Mouse (Mus musculus): Measurements from ENCODE around the gene Taf5l.
"Not testable (repeated sequence)": the region's sequence is repeated elsewhere in the genome, so short reads cannot be mapped to it uniquely, and the experiment has no call there.

The Taf5l gene

GRCm38 (mm10) chr8:124021237-124022227 lies at the start of gene Taf5l, which contains the start of gene Urb2:
Gene Taf5l, minus strand, starts transcription at chr8:124021397.
Gene Urb2, plus strand, starts transcription at chr8:124021508.
- DNase-seq (ENCODE audit: low spot score) = peak; percentile 93

- no peak for DNase-seq (ENCODE audit: low spot score)
Observed at GRCm38 (mm10) chr8:124070363-124071324, 49.4 kb upstream of the Taf5l start.

DNA sequence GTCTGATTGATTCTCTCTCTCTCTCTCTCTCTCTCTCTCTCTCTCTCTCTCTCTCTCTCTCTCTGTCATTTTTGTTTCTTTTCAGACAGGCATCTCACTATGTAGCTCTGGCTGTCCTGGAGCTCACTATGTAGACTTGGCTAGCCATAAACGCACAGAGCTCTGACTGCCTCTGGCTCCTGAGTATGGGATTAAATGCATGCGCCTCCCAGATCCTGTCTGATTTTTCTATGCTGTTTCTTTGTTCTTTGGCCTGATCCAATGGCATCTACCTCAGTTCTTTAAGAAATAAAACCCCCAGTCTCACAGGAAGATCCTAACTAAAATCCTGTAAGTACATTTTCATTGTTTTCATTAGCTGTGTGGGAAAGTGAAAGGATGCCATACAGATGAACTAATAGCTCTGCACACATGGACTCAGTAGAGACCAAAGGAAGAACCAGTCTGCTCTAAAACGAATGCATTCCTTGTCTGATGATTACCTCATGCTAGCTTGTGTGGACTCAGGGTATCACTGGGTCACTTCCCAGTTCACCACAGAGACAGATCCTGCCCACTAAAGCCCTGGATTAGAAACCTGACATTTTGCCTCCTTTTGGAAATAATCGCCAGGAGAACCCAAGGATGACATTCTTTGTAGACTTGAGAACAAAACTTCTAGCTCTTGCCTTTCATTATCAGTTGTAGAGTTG lies 46.0 kb upstream of the Taf5l start:
- no peak for DNase-seq (ENCODE audit: low spot score)

DNA sequence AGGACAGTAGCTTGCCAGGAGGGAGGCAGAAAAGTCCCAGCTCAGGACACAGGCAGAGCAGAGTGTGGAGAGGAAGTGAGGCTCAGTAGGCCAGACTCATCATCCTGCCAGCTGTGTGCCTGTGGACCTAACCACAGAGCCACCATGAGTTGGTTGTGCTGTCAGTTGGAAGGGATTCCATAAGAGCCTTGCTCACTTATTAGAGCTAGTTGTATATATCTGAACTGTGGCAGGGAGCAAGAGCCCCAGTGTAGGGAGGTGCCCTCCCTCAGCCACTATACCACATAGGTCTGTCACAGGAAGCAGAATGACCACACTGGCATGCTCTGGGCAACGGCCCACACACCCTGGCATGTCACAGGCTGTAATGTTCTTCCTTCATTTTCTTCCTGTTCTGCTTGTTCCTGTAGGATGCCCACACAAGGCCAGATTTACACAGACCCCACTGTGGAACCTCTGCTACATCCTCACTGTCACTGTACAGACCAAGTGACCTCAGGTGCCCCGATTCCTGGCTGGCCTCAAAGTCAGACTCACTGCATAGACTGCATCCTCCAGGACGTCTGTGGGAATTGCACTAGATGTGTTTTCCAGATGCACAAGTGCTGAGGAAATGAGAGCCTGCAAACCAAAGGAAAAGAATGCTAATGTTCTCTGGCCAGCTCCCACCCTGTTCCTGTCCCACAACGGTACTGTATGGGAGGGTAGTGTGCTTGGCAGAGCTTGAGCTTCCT lies 45.3 kb upstream of the Taf5l start:
- DNase-seq (ENCODE audit: low spot score) = no peak

GRCm38 (mm10) chr8:124056832-124057655 lies 35.8 kb upstream of the Taf5l start:
- DNase-seq (ENCODE audit: low spot score) = no peak

GRCm38 (mm10) chr8:124052568-124052967 lies 31.4 kb upstream of the Taf5l start:
- no peak for DNase-seq (ENCODE audit: low spot score)

- DNase-seq (ENCODE audit: low spot score) = peak; percentile 68
Observed at GRCm38 (mm10) chr8:124052110-124052509, 30.9 kb upstream of the Taf5l start.

DNA sequence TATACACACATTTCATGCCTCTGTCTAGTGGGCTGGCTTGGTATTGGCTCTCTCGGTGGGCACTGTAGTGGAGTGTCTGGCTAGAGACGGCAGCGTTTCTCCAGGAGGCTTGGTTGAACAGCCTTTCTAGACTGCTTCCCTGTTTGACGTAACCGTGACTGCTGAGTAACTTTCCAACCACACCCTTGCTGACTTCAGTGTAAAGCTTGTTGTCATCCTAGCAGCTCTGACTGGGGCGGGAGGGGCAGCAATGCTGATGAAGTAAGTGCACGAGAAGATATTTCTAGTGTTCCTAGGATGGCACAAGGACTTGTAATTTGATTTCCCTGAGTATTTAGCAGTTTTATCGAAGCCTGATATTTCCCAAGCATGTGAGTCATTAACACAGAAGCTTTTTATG lies 24.7 kb upstream of the Taf5l start:
- DNase-seq (ENCODE audit: low spot score) = no peak

DNA sequence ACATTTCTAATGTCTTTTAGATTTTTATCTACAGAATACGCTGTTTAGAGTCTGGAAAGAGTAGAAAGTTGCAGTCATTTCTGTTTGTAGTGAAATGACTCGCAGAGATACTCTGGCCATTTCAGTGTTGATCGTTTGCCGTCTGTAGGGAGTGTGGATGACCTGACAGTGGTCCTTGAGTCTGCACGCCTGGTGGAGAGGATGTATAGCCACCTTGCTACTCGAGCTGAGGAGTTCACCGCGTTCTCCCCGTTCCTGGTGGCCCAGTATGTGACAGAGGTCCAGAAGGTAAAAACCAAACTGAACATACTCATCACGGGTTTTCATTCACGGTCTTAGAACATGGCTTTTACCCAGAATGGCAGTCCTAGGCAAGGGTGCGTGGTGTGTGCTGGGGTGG lies 23.7 kb upstream of the Taf5l start:
- DNase-seq (ENCODE audit: low spot score) = no peak

GRCm38 (mm10) chr8:124044421-124044820 lies 23.2 kb upstream of the Taf5l start:
- no peak for DNase-seq (ENCODE audit: low spot score)

GRCm38 (mm10) chr8:124042201-124042600 lies 21.0 kb upstream of the Taf5l start:
- DNase-seq (ENCODE audit: low spot score) = no peak

DNA sequence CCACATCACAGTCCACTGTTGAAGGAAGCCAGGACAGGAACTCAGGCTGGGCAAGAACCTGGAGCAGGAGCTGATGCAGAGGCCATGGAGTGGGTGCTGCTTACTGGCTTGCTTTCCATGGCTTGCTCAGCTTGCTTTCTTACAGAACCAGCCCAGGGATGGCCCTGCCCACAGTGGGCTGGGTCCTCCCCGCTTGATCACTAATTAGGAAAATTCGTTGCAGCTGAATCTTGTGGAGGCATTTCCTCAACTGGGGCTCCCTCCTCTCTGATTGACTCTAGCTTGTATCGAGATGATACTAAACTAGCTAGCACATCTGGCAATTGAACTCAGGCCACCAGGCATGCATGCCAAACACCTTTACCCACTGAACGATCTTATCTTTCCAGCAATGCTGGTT lies 18.2 kb upstream of the Taf5l start:
- no peak for DNase-seq (ENCODE audit: low spot score)

DNA sequence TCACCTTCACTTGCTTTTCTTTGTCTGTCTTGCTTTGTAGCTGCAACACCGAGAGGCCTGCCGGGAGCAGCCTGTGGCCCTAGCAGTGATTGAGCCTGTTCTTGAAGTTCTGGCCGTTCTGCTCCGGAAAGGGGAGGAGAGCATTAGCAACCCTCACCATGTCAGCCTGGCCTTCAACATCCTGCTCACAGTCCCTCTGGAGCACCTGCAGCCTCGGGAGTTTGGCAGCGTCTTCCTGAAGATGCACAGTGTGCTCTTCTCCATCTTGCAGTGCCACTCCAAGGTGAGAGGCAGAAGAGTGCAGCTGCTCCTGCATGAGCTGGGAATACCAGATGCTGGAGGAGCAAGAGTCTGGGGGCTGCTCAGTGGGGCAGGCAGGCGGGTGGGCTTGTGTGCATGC lies 16.9 kb upstream of the Taf5l start:
- DNase-seq (ENCODE audit: low spot score) = no peak

DNA sequence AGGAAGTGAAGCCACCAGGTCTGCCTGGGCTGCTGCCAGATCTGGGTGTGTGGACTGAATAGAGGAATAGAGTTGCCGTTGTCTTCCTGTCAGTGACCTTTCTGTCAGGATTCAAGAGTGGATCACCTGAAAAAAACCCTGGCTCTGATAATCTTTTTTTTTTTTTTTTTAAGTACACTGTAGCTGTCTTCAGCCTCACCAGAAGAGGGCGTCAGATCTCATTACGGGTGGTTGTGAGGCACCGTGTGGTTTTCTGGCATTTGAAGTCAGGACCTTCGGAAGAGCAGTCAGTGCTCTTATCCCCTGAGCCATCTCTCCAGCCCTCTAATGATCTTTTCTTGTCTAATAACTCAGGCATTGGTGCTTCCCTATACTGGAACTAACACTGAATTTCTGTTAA lies 12.2 kb upstream of the Taf5l start:
- no peak for DNase-seq (ENCODE audit: low spot score)

DNA sequence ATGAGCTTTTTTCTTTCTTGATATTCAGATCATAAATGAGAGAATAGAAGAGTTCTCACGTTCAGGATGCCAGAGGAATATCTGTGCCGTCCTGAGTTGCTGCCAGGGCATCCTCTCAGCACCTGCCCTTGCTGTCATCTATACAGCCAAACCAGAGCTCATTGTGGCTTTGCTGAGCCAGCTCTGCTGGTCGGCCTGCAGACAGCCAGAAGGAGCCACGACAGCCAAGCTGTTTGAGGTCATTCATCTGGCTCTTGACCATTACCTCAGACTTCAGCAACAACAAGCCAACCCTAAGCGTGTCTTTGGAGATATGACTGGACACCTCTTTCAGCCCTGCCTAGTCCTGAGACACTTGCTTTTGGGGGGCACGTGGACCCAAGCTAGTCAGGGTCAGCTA lies 6.6 kb upstream of the Taf5l start:
- no peak for DNase-seq (ENCODE audit: low spot score)

DNA sequence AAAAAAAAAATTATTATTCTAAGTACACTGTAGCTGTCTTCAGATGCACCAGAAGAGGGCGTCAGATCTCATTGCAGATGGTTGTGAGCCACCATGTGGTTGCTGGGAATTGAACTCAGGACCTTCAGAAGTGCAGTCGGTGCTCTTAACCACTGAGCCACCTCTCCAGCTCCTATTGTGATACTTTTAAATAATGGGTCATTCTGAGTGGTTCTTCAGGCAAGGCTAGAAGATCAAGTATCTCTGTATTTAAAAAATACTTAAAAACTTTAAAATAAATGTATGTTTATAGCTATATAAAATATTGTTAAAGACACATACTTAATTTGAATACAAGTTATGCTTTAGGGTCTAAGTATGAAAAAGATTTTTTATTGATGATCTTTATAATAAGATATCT lies 5.1 kb upstream of the Taf5l start:
- DNase-seq (ENCODE audit: low spot score) = not testable (repeated sequence)

DNA sequence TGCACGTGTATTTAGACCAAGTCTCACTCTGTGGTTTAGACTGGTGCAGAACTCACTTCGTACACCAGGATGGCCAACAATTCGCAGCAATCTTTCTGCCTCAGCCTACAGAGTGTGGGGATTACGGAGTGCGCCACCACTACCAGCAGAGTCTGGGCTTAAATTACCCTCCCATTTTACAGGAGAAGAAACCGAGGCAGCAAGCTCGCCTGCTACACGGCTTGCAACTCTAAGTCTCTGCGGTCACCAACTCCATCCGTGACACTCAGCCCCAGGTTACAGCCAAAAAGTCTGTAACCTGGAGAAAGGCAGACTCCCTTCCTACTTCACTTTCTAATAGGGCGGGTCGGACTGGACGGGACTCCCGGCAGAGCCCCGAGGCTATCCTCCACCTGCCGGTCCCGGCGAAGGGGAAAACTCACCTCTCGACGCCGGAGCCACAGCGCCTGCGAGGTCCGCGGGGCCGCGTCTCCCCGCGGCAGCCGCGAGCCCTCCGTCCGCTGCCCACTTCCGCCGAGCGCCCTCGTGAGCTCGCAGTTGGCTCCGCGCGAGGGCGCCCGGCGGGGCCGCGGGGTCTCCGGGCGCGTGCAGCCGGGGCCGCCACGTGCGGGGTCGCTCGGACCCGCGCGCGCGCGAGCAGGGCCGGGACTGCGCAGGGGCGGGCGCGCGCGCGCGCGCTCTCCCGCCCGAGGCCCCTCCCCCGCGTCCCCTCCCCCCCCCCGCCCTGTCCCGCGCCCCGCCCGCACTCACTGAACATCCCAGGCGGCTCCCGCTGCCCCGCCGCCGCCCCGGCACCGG lies 559 bp downstream of the Taf5l start:
- peak; percentile 77 for DNase-seq (ENCODE audit: low spot score)

GRCm38 (mm10) chr8:124019782-124020181 lies 1.4 kb downstream of the Taf5l start:
- no peak for DNase-seq (ENCODE audit: low spot score)

DNA sequence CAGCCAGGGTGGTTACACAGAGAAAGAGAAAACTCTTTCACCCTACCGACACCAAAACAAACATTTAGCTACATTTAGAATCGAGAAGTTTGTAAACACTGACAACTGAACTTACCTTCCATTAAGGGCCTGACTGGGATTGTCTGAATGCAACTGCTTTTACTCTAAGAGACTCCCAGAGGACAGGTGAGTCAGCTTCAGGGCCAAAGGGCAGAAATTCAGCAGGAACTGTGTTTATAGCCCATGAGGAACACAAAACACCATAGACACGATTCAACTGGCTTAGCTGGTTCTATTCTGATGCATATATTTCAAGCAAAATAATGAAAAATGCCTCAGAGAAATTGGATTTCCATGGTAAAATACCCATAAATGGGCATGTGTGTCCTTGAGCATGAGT lies 6.4 kb downstream of the Taf5l start:
- no peak for DNase-seq (ENCODE audit: low spot score)

All from ovary, postnatal 36 days (tissue).